Mouse (Mus musculus): ENCODE data around the gene Kdm4d.
"Not testable (repeated sequence)": the region's sequence is repeated elsewhere in the genome, so short reads cannot be mapped to it uniquely, and the experiment has no call there.

Gene Kdm4d

DNA sequence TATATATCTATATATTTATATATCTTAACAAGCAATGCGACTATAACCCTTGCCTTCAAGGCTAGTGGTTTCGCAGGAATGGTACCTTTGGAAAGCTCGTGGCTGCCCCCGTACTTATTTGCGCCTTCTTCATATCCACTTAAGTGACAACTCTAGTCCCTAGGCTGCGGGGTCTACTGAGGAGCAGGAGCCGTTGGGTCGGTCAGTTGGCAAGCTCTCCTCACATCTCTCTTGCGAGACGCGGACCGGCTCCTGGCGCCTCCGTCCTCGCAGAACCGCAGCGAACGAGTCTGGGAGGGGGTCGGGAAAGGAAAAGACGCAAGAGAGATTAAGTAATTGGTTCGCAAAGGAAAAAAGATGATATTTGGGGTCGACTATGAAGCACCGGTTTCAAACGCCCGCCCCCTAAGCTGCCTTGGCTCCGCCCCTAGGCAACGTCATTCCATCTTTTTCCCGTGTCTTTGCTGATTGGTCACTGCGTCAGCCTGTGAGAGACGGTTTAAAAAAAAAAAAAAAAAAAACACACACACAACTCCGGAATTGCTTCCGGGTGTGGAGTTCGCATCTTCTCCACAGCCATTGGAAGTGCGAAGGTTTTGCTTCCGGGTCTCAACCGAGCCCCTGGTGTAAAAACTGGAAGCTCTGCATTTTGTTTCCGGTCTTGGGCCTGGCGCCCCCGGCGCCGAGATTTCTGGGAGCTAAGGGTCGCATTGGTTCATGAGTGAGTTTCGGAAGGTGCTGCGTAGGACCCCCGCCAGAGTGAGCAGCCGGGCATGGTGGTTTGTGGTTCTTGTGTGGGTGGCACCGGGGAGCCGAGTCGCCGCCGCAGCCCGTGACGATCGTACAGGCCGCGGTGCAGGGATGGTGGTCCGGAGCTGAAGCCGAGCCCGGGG lies at the start of gene Kdm4d, which contains the start of gene Cwc15:
TSS of gene Kdm4d (minus strand) at position 460 of the 893 bp plus-strand sequence.
TSS of gene Cwc15 (plus strand) at position 595 of the 893 bp plus-strand sequence.
- DNase-seq (ENCODE audit: low read depth in 1 of 2, low spot score in 2 of 2) = peak; percentile 69 to 88

DNA sequence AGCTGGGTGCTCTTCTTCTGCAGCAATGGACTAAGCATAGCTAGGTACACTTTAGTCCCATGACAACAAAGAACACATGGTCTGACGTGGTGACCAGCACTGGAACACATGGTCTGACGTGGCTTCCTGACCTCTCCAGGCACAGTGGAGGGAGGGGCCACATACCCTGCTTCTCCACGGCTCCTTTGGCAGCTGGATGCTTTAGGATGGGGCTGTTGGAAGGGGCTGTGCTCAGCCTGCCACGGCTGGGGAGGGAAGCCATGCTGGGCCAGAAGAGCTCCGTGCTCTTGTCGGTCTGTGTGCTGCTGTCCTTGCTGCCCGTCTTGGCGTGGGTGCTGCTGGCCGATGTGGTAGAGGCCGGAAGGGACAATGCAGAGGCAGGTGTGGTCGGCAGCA lies 48.1 kb upstream of the Kdm4d start:
- no peak for DNase-seq (ENCODE audit: low read depth in 1 of 2, low spot score in 2 of 2)

DNA sequence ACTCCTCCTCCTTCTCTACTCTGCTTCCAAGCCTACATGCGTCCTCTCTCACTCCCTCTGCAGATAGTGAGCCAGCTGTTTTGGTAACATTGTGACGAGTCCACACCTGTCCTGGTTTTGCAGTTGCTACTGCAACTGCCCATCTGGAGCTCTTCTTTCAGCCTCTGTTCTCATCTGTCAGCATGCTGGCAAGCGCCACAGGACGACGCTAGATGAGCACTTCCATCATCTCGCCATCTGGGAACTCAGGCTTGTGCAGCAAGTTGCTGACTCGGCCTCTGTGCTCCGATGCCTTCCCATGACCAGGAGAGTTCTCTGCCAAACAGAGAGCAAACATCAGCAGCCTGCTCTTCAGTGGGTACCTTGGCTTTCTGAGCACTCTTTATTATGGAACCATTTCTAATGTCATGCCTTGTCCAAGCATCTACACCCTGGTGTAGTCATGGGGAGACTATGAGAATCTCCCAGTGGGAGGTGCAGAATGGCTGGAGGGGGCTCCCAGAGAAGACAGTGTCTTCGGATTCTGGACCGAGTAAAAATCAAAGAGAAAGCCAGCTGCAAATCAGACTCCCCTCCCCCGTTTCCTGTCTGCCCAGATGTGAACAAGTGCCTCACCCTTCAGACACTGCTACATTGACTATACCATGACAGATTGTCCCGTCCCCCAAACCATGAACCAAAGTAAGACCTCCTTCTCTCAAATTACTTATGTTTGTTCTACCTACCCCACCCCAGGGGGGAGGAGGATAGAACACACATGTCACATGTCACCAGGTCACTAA lies 47.5 kb upstream of the Kdm4d start:
- no peak for DNase-seq (ENCODE audit: low read depth in 1 of 2, low spot score in 2 of 2)

GRCm38 (mm10) chr9:14544034-14544757 lies 43.9 kb upstream of the Kdm4d start:
- no peak for DNase-seq (ENCODE audit: low read depth in 1 of 2, low spot score in 2 of 2)

DNA sequence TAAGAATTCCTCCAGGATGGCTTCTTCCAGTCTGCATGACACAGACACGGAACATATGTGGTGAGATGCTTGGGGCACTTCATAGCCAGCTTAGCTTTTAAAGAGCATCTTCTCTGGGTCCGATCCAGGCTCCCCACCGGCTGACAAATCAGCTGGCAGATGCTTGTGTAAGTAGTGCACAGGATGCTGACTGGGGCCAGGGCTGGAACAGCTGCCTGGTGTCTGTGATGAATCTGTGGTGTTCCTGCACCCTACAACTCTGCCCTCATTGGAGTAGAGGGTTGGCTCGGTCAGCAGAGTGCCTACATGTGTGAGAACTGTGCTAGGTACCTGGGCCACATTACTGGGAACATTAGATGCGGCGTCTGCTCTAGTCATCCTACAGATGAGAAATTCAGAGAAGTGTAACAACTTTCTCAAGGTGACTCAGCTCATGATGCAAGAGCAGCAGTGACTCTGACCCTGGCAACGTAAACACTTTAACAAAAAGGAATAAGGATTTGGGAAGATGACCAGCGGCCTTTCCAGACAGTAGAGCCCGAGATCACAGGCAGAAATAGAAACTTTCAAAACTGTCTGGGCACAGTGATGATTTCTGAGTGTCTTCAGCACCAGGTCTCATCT lies 34.7 kb upstream of the Kdm4d start:
- DNase-seq (ENCODE audit: low read depth in 1 of 2, low spot score in 2 of 2) = no peak

- DNase-seq (ENCODE audit: low read depth in 1 of 2, low spot score in 2 of 2) = no peak
Measured at GRCm38 (mm10) chr9:14533659-14534058, 33.4 kb upstream of the Kdm4d start.

DNA sequence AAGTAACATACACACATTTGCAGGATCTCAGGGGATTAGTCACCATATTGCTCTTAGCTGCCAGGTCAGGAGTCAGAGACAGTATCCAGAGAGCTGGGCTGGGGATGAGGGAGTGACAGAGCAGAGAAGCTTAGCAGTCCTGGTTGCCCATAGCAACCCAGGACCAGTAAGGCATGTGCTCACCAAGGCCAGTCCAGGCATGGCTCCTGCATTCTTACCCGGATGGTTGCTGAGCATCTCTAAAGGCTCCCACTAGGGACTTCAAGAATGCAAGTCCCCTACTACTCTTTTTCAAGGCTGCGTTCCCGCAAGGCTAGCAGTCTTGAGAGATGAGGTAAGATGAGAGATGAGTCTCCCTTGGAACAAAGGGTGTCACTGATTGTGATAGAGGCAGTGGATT lies 32.0 kb upstream of the Kdm4d start:
- DNase-seq (ENCODE audit: low read depth in 1 of 2, low spot score in 2 of 2) = no peak

GRCm38 (mm10) chr9:14530004-14530403 lies 29.7 kb upstream of the Kdm4d start:
- DNase-seq (ENCODE audit: low read depth in 1 of 2, low spot score in 2 of 2) = no peak

DNA sequence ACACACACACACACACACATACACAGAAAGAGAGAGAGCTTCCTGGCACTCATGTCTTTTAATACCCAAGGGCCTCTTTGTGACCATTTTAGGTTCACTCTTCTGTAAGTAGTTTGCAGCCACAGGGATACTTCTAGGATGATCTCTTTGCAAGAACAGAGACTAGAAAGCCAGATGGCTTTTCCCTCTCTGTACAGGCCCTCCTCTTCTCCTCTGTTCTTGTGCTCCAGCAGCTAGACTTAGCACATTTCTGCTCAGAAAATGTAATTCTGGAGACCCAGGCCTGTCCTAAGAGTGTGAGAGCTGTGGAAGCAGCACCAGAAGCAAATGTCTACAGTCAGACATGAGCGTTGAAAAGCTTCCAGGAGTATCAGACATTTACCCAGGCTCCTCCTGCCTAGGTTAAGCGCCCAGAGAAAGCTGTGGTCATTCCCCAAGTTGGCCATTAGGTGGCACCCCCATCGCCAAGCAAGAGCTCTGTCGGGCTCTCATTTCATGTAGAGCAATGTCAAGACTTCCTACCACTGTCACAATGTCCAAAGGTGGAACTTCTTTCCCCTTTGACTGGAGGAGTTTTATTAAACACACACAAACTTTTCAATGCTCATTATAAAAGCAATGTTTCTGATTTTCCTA lies 23.2 kb upstream of the Kdm4d start:
- peak in 1 of 2 experiments; percentile 6 for DNase-seq (ENCODE audit: low read depth in 1 of 2, low spot score in 2 of 2)

- no peak for DNase-seq (ENCODE audit: low read depth in 1 of 2, low spot score in 2 of 2)
Measured at GRCm38 (mm10) chr9:14521695-14522094, 21.4 kb upstream of the Kdm4d start.

DNA sequence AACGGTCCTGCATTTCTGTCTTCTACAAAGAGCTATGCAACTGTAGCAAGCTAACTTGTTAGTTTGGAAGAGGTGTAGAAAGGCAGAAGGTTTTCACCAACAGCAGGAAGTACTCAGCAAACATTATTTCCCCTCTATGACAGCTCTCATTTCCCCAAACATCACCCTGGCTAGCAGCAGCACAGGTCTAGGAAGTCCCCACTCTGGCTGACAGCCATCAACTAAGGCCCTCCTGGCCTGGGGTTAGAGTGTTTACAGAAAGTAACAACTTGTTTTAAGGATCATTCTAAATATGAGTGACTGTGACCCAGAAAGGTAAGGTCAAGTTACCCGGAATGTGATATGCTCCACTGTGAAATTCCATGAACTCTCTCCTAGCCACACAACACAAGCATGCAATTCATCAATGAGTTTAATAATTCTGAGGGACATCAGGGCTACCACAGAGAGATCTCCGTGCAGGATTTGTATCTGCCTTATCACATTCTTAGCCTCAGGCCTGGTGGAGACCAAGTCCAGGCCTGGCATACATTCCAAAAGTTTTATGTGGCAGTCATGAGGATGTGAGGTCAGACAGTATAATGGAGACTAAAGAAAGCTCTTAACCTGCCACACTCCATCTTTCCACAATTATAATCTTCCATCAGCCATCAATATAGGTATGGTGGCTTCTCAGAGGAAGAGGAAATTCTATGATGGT lies 20.8 kb upstream of the Kdm4d start:
- no peak for DNase-seq (ENCODE audit: low read depth in 1 of 2, low spot score in 2 of 2)

DNA sequence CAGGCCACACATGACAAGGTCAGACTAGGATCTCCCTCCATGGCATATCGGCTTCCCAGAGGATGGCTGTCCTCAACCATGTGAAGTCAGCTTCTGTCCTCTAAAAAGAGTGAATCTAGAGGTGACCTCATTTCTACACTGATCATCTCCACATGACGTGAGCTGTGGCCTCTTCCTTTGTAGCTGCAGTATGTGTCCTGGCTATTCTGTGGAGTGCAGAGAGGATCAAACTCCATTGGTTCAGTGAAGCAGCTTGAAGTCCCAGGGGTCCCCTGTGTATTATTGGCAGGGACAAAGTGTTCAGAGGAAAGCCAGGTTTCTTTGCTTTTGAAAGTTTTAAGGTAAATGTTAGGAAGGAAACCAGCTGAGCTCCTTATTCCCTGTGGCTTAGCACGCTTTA lies 17.8 kb upstream of the Kdm4d start:
- no peak for DNase-seq (ENCODE audit: low read depth in 1 of 2, low spot score in 2 of 2)

- DNase-seq (ENCODE audit: low read depth in 1 of 2, low spot score in 2 of 2) = no peak
Measured at GRCm38 (mm10) chr9:14517296-14517695, 17.0 kb upstream of the Kdm4d start.

DNA sequence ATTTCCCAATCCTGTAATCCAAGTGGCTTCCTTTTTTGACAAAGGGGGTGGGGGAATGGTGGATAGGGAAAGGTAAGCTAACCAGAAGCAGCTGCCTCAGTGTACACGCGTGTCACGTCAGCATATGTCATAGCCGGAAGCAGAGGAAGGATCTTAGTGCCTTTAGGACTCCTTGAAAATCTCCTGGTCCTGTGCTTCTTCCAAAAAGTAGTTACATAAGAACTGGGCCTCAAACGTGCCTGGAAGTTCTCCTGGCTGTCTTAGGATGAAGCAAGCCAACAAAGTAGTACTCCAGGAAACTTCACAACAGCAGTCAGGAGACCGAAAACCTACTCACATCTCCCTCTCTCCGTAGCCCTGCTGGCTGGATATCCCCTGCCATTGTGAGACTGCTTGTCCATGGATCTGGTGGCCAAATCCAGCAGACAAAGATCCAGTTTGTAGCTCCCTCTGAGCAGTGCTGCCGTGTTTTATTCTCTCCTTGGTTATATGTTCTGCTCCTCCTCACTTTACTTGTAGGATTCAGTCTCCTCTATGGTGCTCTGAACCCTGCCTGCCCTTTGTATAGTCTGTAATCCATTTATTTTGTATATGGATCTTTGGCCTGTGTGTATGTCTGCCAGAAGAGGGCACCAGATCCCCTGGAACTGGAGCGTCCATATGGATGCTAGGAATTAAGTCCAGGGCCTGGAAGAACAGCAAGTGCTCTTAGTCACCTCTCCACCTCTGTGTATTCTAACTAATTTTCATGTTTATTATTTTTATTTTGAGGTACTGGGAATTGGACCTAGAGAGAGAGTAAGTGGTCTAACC lies 12.6 kb upstream of the Kdm4d start:
- DNase-seq (ENCODE audit: low read depth in 1 of 2, low spot score in 2 of 2) = no peak

- no peak for DNase-seq (ENCODE audit: low read depth in 1 of 2, low spot score in 2 of 2)
Measured at GRCm38 (mm10) chr9:14500916-14501424, 688 bp upstream of the Kdm4d start.

DNA sequence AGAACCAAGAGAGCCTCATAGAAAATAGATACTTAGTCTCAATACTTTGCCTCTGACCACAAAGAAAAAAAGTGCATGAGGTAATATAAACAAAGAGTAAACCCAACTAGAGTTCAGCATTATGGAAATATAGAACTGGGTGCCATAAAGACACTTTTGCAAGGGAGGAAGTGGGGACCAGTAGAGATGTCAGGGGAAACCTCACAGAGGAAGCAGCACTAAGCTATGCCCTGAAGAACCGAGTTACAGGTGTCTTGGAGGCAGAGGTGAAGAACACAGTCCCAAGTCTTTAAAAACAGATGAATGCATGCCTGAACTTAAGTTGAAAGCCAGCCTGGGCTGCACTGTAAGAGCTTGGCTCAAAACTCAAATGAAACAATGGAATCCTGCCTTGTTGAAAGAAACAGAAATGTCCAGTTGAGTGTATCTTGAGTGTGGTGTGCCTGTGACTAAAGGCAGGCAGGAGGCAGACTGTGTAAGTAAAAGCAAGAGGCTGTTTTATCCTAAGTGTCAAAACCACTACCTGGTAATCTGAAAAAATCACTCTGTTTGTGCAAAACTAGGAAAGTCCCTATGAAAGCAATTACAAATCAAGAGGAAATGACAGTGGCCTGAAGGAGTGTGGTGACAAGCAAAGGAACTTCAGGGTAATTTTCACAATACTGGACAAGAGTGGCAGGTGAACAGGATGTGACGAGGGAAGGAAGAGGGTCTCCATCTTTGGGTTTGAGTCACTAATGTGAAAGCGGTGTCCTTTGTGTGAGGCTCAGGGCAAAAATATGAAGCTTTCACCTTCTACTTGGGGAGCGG lies 1.2 kb downstream of the Kdm4d start:
- DNase-seq (ENCODE audit: low read depth in 1 of 2, low spot score in 2 of 2) = no peak

DNA sequence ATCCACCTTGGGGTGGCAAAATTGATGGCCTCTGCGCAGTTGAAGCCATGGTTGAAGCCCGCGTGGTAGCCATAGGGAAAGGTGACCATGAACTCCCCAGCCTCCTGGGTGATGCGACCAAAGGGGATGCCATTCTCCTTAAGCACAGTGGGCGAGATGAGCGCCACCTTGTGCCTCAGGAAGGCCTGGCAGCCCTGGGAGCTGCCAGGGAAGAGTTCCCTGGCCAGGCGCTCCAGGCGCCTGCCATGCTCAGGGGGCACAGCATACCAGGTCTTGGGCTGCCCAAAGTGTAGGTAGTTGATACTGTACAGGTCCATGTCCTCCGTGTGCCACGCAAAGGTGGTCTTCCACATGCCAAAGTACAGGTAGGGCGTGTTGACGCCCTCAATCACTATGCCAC lies 36.6 kb downstream of the Kdm4d start:
- DNase-seq (ENCODE audit: low read depth in 1 of 2, low spot score in 2 of 2) = not testable (repeated sequence)

GRCm38 (mm10) chr9:14462536-14462935 lies 37.7 kb downstream of the Kdm4d start:
- DNase-seq (ENCODE audit: low read depth in 1 of 2, low spot score in 2 of 2) = not testable (repeated sequence)

Data from monocyte, adult 2 months (primary cell).